Mouse (Mus musculus) thymus, postnatal 25 days (tissue): ENCODE results near the gene Ncam1.

Source experiments
- DNase-seq: peaks from one replicate; pipeline ENCODE4 v3.0.0; 2022

Gene Ncam1

GRCm38 (mm10) chr9:49493979-49494649 lies 304.6 kb downstream of the Ncam1 start:
- DNase-seq, result peak; percentile 54

- DNase-seq, result peak; percentile 22
Measured at GRCm38 (mm10) chr9:49490609-49491008, 308.1 kb downstream of the Ncam1 start.

GRCm38 (mm10) chr9:49488912-49489895 lies 309.5 kb downstream of the Ncam1 start:
- peak; percentile 89 for DNase-seq

GRCm38 (mm10) chr9:49488258-49488657 lies 310.5 kb downstream of the Ncam1 start:
- no peak for DNase-seq

GRCm38 (mm10) chr9:49487657-49487943 lies 311.1 kb downstream of the Ncam1 start:
- DNase-seq, result no peak

GRCm38 (mm10) chr9:49486805-49487656 lies 311.7 kb downstream of the Ncam1 start:
- no peak for DNase-seq

GRCm38 (mm10) chr9:49485892-49486311 lies 312.8 kb downstream of the Ncam1 start, which contains the start of gene Ttc12:
TSS of gene Ttc12 (minus strand) at chr9:49486225.
- peak; percentile 78 for DNase-seq

- peak; percentile 34 for DNase-seq
Measured at GRCm38 (mm10) chr9:49485250-49485891, 313.4 kb downstream of the Ncam1 start.

- peak; percentile 33 for DNase-seq
Measured at GRCm38 (mm10) chr9:49483316-49483715, 315.4 kb downstream of the Ncam1 start.

- no peak for DNase-seq
Measured at GRCm38 (mm10) chr9:49472126-49472525, 326.6 kb downstream of the Ncam1 start.

- no peak for DNase-seq
Measured at GRCm38 (mm10) chr9:49470946-49471345, 327.8 kb downstream of the Ncam1 start.

- DNase-seq, result no peak
Measured at GRCm38 (mm10) chr9:49470006-49470405, 328.7 kb downstream of the Ncam1 start.

- no peak for DNase-seq
Measured at GRCm38 (mm10) chr9:49456136-49456535, 342.6 kb downstream of the Ncam1 start.

GRCm38 (mm10) chr9:49452396-49452795 lies 346.3 kb downstream of the Ncam1 start:
- no peak for DNase-seq
